ENCODE assay signal across 9 mouse cellular contexts in genomic region chrX:68495144-68495493, GRCm38 (mm10).
DNase-seq lines count a peak whose midpoint lies in the region; ATAC-seq and TF ChIP-seq lines count a peak whose summit lies in the region.
"Had no signal": no experiment of that assay in that cellular context is flagged by ENCODE, and none has a peak within 500 bp of the region (broad histone marks: within the 10 kb centered on the region; RNA-seq: fewer than 3 reads in every experiment).

No protein-coding gene starts in this region.

- H3K4me1 ChIP-seq in kidney, adult 2 months (ENCODE audit: control insufficient read depth, insufficient read depth, low read length), result no peaks in the 10 kb centered on the region
- H3K4me1 ChIP-seq in forebrain, embryonic 16.5 days (replicated peaks; ENCODE audit: control insufficient read depth, insufficient read depth, low read length), result no peaks in the 10 kb centered on the region

- no peak overlapping the region for H3K4me3 ChIP-seq in kidney, adult 2 months (ENCODE audit: insufficient read depth, low read depth, low read length)
- no peak overlapping the region for H3K4me3 ChIP-seq in forebrain, embryonic 16.5 days (replicated peaks; ENCODE audit: low read length)

- TF ChIP-seq CTCF in kidney, adult 2 months (conservative IDR thresholded peaks at IDR 0.05; ENCODE audit: insufficient read depth, insufficient read length, low read depth, low read length), result no peak

- 35% methylated on average over 3 of the region's 3 CpGs for WGBS in kidney, adult 2 months
- WGBS in forebrain, embryonic 16.5 days, result 41% methylated on average over 3 of the region's 3 CpGs

- TF ChIP-seq POLR2A in kidney, adult 2 months (IDR thresholded peaks at IDR 0.05; ENCODE audit: low read depth, low read length), result no peak

- no peaks in the 10 kb centered on the region for H3K27me3 ChIP-seq in kidney, adult 2 months (replicated peaks; ENCODE audit: control insufficient read depth, insufficient read depth, low read length)
- no peaks in the 10 kb centered on the region for H3K27me3 ChIP-seq in forebrain, embryonic 16.5 days (replicated peaks; ENCODE audit: control insufficient read depth, insufficient read depth, low read length)

- no peaks in the 10 kb centered on the region for H3K36me3 ChIP-seq in kidney, adult 2 months (ENCODE audit: control insufficient read depth, insufficient read depth, low read length)
- H3K36me3 ChIP-seq in forebrain, embryonic 16.5 days (ENCODE audit: control insufficient read depth, insufficient read depth), result no peaks in the 10 kb centered on the region

- no peaks in the 10 kb centered on the region for H3K9me3 ChIP-seq in forebrain, embryonic 16.5 days (ENCODE audit: control insufficient read depth, low read length)

- peak; percentile 83 for ATAC-seq in forebrain, embryonic 16.5 days
- ATAC-seq: Patski had no signal

- H3K4me2 ChIP-seq in forebrain, embryonic 16.5 days (ENCODE audit: low read length), result no peak overlapping the region

- no peak overlapping the region for H3K9ac ChIP-seq in forebrain, embryonic 16.5 days (replicated peaks; ENCODE audit: low read depth, low read length)

- H3K27ac ChIP-seq in kidney, adult 2 months (ENCODE audit: insufficient read depth, low read depth, low read length), result no peak overlapping the region
- H3K27ac ChIP-seq in forebrain, embryonic 16.5 days (ENCODE audit: low read length), result no peak overlapping the region

- peak; percentile 1 for DNase-seq in kidney, adult 2 months
- no peak for DNase-seq in kidney, adult 18-20 months
- peak; percentile 30 for DNase-seq in adrenal gland, postnatal 10 days
- DNase-seq in lung, postnatal 4 days, result peak; percentile 3 to 18
- DNase-seq in kidney, postnatal 4 days, result no peak
- no peak for DNase-seq in thymus, postnatal 36 days
- no peak for DNase-seq in layer of hippocampus, adult 8-10 months (ENCODE audit: low spot score in 2 of 2)

Comparison
In these comparisons a context has a peak if more than half of its experiments do, and no peak if none do; other contexts are left out.
1. DNase-seq: peak in kidney, adult 2 months (single experiment), adrenal gland, postnatal 10 days (single experiment) and lung, postnatal 4 days (2 of 2); none in kidney, adult 18-20 months (single experiment), kidney, postnatal 4 days (0 of 2), thymus, postnatal 36 days (0 of 2) and layer of hippocampus, adult 8-10 months (0 of 2).